In genomic region chr6:71735600-71736010, GRCm38 (mm10) we compare ENCODE assay signal across 8 mouse cellular contexts. TPM values are rescaled to one million over a fixed set of nuclear protein-coding genes. Genes with fewer than 3 reads are reported as not detected.
DNase-seq lines count a peak whose midpoint lies in the region; ATAC-seq and TF ChIP-seq lines count a peak whose summit lies in the region.
"Had no signal": no experiment of that assay in that cellular context is flagged by ENCODE, and none has a peak within 500 bp of the region (broad histone marks: within the 10 kb centered on the region; RNA-seq: fewer than 3 reads in every experiment).

No protein-coding gene starts in this region.

- H3K9me3 ChIP-seq in hindbrain, embryonic 11.5 days (ENCODE audit: control insufficient read depth, low read length), result no peaks in the 10 kb centered on the region
- no peaks in the 10 kb centered on the region for H3K9me3 ChIP-seq in hindbrain, embryonic 12.5 days (replicated peaks)

- ATAC-seq in hindbrain, embryonic 11.5 days (ENCODE audit: low FRiP score), result 0 out of 2 replicates have a peak, but pooled peaks have one; percentile 17
- no peak for ATAC-seq in hindbrain, embryonic 12.5 days (ENCODE audit: low FRiP score)

- no peak for TF ChIP-seq POLR2A in liver, adult 2 months (IDR thresholded peaks at IDR 0.05; ENCODE audit: extremely low read depth, insufficient read depth, low read length)

- H3K4me2 ChIP-seq in hindbrain, embryonic 11.5 days (replicated peaks; ENCODE audit: low read depth, low read length), result no peak overlapping the region
- H3K4me2 ChIP-seq in hindbrain, embryonic 12.5 days (replicated peaks), result no peak overlapping the region

- WGBS in hindbrain, embryonic 11.5 days, result 11% methylated on average over 4 of the region's 4 CpGs
- WGBS in hindbrain, embryonic 12.5 days, result 11% methylated on average over 4 of the region's 4 CpGs
- 36% methylated on average over 4 of the region's 4 CpGs for WGBS in liver, adult 2 months

- no peak overlapping the region for H3K9ac ChIP-seq in hindbrain, embryonic 11.5 days (ENCODE audit: low read depth, low read length)
- H3K9ac ChIP-seq in hindbrain, embryonic 12.5 days, result no peak overlapping the region
- H3K9ac ChIP-seq in liver, adult 2 months (ENCODE audit: low read depth, low read length), result no peak overlapping the region

- TF ChIP-seq CTCF in liver, adult 2 months (IDR thresholded peaks at IDR 0.05; ENCODE audit: low read depth, low read length), result no peak

- H3K36me3 ChIP-seq in hindbrain, embryonic 11.5 days (ENCODE audit: control insufficient read depth, insufficient read depth, low read length), result no peaks in the 10 kb centered on the region
- H3K36me3 ChIP-seq in hindbrain, embryonic 12.5 days, result no peaks in the 10 kb centered on the region
- no peaks in the 10 kb centered on the region for H3K36me3 ChIP-seq in liver, adult 2 months (ENCODE audit: control insufficient read depth, insufficient read depth, low read length)

- DNase-seq in hindbrain, embryonic 11.5 days (ENCODE audit: low spot score), result peak; percentile 15
- peak; percentile 29 for DNase-seq in ES-CJ7 (ENCODE audit: low read depth, low spot score)
- peak; percentile 50 for DNase-seq in embryo, embryonic 10.5 days (ENCODE audit: low spot score)
- no peak for DNase-seq in liver, adult 2 months (ENCODE audit: extremely low read depth, low read depth, low spot score)
- no peak for DNase-seq in right cerebral cortex, postnatal 14 days
- no peak for DNase-seq in cerebellum, postnatal 36 days
- DNase-seq: cerebellum, adult 9-11 months had no signal

- H3K27ac ChIP-seq in hindbrain, embryonic 11.5 days (ENCODE audit: low read depth, low read length), result no peak overlapping the region
- H3K27ac ChIP-seq in hindbrain, embryonic 12.5 days, result no peak overlapping the region
- peak overlapping the region; percentile 36; the same call in 1 of the 2 replicates for H3K27ac ChIP-seq in liver, adult 2 months (replicated peaks; ENCODE audit: insufficient read depth, low read depth, low read length)

- no peaks in the 10 kb centered on the region for H3K79me2 ChIP-seq in liver, adult 2 months (ENCODE audit: control insufficient read depth, insufficient read depth, low read length)

- no peaks in the 10 kb centered on the region for H3K27me3 ChIP-seq in hindbrain, embryonic 11.5 days (ENCODE audit: control insufficient read depth, insufficient read depth, low read length)
- H3K27me3 ChIP-seq in hindbrain, embryonic 12.5 days, result no peaks in the 10 kb centered on the region
- H3K27me3 ChIP-seq in liver, adult 2 months (ENCODE audit: control insufficient read depth, insufficient read depth, low read length), result no peaks in the 10 kb centered on the region

- no peaks in the 10 kb centered on the region; the same call in 1 of the 2 replicates for H3K4me1 ChIP-seq in hindbrain, embryonic 11.5 days (replicated peaks; ENCODE audit: control insufficient read depth, insufficient read depth, low read length)
- H3K4me1 ChIP-seq in hindbrain, embryonic 12.5 days, result peaks cover 13% of the 10 kb centered on the region
- H3K4me1 ChIP-seq in liver, adult 2 months (ENCODE audit: control insufficient read depth, insufficient read depth, low read length), result peaks cover 3% of the 10 kb centered on the region; the same call in 1 of the 2 replicates

- no peak overlapping the region for H3K4me3 ChIP-seq in hindbrain, embryonic 11.5 days (ENCODE audit: low read depth, low read length)
- H3K4me3 ChIP-seq in hindbrain, embryonic 12.5 days, result no peak overlapping the region
- H3K4me3 ChIP-seq in liver, adult 2 months (ENCODE audit: insufficient read depth, low read depth, low read length), result no peak overlapping the region

RNA-seq across cellular contexts. Expression of gene Reep1, which starts 28.2 kb away (rescaled TPM):
- polyA plus RNA-seq in hindbrain, embryonic 11.5 days (2014; fragmentation: Nextera tagmentation; extraction: Ambion mirVana), result 75.3 and 87.5 TPM in 2 replicates
- polyA plus RNA-seq in hindbrain, embryonic 12.5 days (2016; fragmentation: Nextera tagmentation; extraction: Ambion mirVana), result 122 and 126 TPM in 2 replicates
- 0.74 and 0.94 TPM in 2 replicates for total RNA-seq in liver, adult 2 months (2014; rRNA removed)
- 0.22 and 0.40 TPM in 2 replicates for polyA plus RNA-seq in liver, adult 2 months (2012; rRNA removed)

Comparison
In these comparisons a context has a peak if more than half of its experiments do, and no peak if none do; other contexts are left out.
1. DNase-seq: peak in hindbrain, embryonic 11.5 days (single experiment), ES-CJ7 (single experiment) and embryo, embryonic 10.5 days (single experiment); none in liver, adult 2 months (single experiment), right cerebral cortex, postnatal 14 days (single experiment) and cerebellum, postnatal 36 days (0 of 2).
2. RNA of gene Reep1, which starts 28.2 kb away (polyA plus RNA-seq): 122 to 126 TPM in hindbrain, embryonic 12.5 days and 75.3 to 87.5 TPM in hindbrain, embryonic 11.5 days; 0.22 to 0.40 TPM in liver, adult 2 months; every median in the first group is over 10 times any median in the second.